Mouse (Mus musculus) heart, embryonic 14.5 days (tissue): ENCODE data around the gene Pla2g4b. TPM values are rescaled to one million over a fixed set of nuclear protein-coding genes. Genes with fewer than 3 reads are reported as not detected.

Experiments used
- ATAC-seq: fragments of 200-750 bp; cut with Nextera tagmentation; 2 replicates; pipeline ENCODE4 v1.8.0; 2017; ENCODE audit warnings: low read depth, moderate TSS enrichment; ENCODE audit not compliant: insufficient number of reproducible peaks, insufficient read depth, low FRiP score
- H3K27ac ChIP-seq, 2 experiments: fragments of 200-500 bp in 1 of 2; fragments of 300-500 bp in 1 of 2; sonication (generic) in 1 of 2; replicated peaks in 1 of 2; 2 replicates each; pipeline ENCODE4 v1.5.1; 2012 to 2014; ENCODE audit warnings: low read depth in 2 of 2, low read length in 2 of 2, control low read depth in 1 of 2, mild to moderate bottlenecking in 1 of 2, mixed read lengths in 1 of 2; ENCODE audit not compliant: control insufficient read depth in 1 of 2, insufficient read depth in 1 of 2
- H3K27me3 ChIP-seq: fragments of 300-500 bp; sonication (generic); 2 replicates; pipeline ENCODE4 v1.6.1; 2014; ENCODE audit warnings: mild to moderate bottlenecking, low read length, control low read depth; ENCODE audit not compliant: control insufficient read depth, insufficient read depth
- H3K36me3 ChIP-seq: fragments of 300-500 bp; sonication (generic); 2 replicates; pipeline ENCODE4 v1.6.1; 2014; ENCODE audit warnings: mild to moderate bottlenecking, control low read depth, low read length, mixed read lengths; ENCODE audit not compliant: control insufficient read depth, insufficient read depth
- H3K4me1 ChIP-seq, 2 experiments: fragments of 200-500 bp in 1 of 2; fragments of 300-500 bp in 1 of 2; sonication (generic) in 1 of 2; 2 replicates each; pipeline ENCODE4 v1.6.1; 2012 to 2014; ENCODE audit warnings: low read length in 2 of 2, control low read depth in 1 of 2, mixed read lengths in 1 of 2; ENCODE audit not compliant: control insufficient read depth in 2 of 2, insufficient read depth in 2 of 2
- H3K4me2 ChIP-seq: fragments of 300-500 bp; sonication (generic); 2 replicates; pipeline ENCODE4 v1.6.1; 2014; ENCODE audit warnings: mild to moderate bottlenecking, low read length
- H3K4me3 ChIP-seq, 2 experiments: fragments of 200-500 bp in 1 of 2; fragments of 300-500 bp in 1 of 2; sonication (generic) in 1 of 2; 2 replicates each; pipeline ENCODE4 v1.5.1; 2012 to 2014; ENCODE audit warnings: low read length in 2 of 2, mild to moderate bottlenecking in 2 of 2, control low read depth in 1 of 2, low read depth in 1 of 2, moderate library complexity in 1 of 2; ENCODE audit not compliant: control insufficient read depth in 1 of 2, insufficient read depth in 1 of 2
- H3K9ac ChIP-seq: fragments of 300-500 bp; sonication (generic); 2 replicates; pipeline ENCODE4 v1.6.1; 2014; ENCODE audit warnings: mild to moderate bottlenecking, low read length
- H3K9me3 ChIP-seq: fragments of 300-500 bp; sonication (generic); 2 replicates; pipeline ENCODE4 v1.6.1; 2016; ENCODE audit warnings: low read length, control low read depth; ENCODE audit not compliant: control insufficient read depth
- WGBS: fragments of 180-500 bp; shearing (Covaris S2); extraction: QIAGEN DNeasy Blood & Tissue Kit; methylation state at CpG from one replicate; pipeline ENCODE4 v1.1.7; 2014; 5-methylcytosine and 5-hydroxymethylcytosine counted together
- polyA plus RNA-seq: library from polyadenylated mRNA; unstranded; fragments of >200 nt; fragmentation: Nextera tagmentation; extraction: Ambion mirVana; gene quantifications from 2 replicates; pipeline ENCODE4 v1.2.1, GENCODE M21; 2014

Gene Pla2g4b
- polyA plus RNA-seq, 1 experiment from 2014 or later, result 0.86 TPM

DNA sequence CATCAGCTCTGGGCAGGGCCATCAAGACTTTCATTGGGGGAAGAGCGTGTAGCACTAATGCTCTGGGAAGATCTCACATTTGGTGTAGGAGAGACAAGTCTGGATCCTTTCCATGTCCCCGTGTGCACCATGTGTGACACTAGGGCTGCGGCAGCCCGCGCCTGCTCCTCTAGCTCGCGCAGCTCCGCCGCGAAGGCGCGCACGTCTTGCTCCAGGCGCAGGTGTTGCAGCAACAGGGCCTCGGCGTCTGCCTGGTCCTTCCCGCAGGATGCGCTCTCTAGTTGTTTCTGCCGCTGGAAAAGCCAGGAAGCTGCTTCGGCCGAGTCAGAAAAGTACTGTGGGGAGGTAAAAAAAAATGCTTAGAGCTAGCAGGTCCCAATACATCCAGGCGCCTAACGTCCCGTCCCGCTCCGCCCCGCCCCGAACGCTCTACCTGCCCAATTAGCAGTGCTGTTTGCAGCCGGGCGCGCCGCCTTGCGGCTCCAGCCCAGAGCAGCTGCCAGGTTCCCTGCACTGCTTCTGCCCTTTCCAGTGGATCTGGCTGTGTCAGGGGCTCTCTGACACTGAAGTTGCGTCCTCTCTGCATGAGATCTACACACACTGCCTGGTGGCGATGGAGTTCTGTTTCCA lies 43.0 kb downstream of the Pla2g4b start:
- H3K9me3 ChIP-seq, result no peaks in the 10 kb centered on the region
- H3K4me1 ChIP-seq, result peaks cover 0 to 10% of the 10 kb centered on the region in 2 experiments; a peak in 2 of 4 replicates
- peak overlapping the region; percentile 44; the same call in 1 of the 2 replicates for H3K9ac ChIP-seq
- peak overlapping the region; percentile 75 for H3K4me2 ChIP-seq
- H3K4me3 ChIP-seq, result peak overlapping the region; percentile 36 to 39
- ATAC-seq, result no peak
- no peaks in the 10 kb centered on the region for H3K36me3 ChIP-seq
- peaks cover 21% of the 10 kb centered on the region for H3K27me3 ChIP-seq
- H3K27ac ChIP-seq, result no peak overlapping the region
- WGBS, result 2% methylated on average over 36 of the region's 36 CpGs

DNA sequence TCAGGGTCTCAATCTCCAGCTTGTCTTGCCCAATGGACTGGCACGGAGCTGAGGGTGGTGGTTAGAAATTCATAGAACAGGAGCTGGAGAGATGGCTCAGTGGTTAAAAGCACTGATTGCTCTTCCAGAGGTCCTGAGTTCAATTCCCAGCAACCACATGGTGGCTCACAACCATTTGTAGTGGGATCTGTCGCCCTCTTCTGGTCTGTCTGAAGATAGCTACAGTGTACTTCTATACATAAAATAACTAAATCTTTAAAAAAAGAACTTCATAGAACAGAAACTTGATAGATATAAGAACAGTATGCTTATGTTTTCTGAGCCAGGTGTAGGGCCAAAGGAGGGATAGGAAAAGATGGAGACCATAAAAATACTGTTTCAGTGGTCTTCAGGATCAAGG lies 49.2 kb downstream of the Pla2g4b start:
- Histone ChIP-seq H3K4me1 (peaks cover 5 to 6% of the 10 kb centered on the region in 2 experiments; a peak in 3 of 4 replicates), H3K4me3 (no peak overlapping the region), H3K36me3 (no peaks in the 10 kb centered on the region), H3K27me3 (peaks cover 5% of the 10 kb centered on the region), H3K9me3 (no peaks in the 10 kb centered on the region), H3K27ac (no peak overlapping the region), H3K4me2 (no peak overlapping the region), H3K9ac (no peak overlapping the region)
- ATAC-seq, result no peak
- WGBS, result 75% methylated on average over 2 of the region's 2 CpGs

- H3K4me2 ChIP-seq, result no peak overlapping the region
- WGBS, result 48% methylated on average over 14 of the region's 14 CpGs
These were observed 51.6 kb downstream of the Pla2g4b start for GRCm38 (mm10) chr2:120084593-120085361.

GRCm38 (mm10) chr2:120086038-120086437 lies 52.8 kb downstream of the Pla2g4b start:
- peaks cover 5 to 9% of the 10 kb centered on the region in 2 experiments; a peak in 3 of 4 replicates for H3K4me1 ChIP-seq
- H3K27me3 ChIP-seq, result no peaks in the 10 kb centered on the region
- H3K4me3 ChIP-seq, result no peak overlapping the region
- H3K4me2 ChIP-seq, result no peak overlapping the region
- H3K9me3 ChIP-seq, result no peaks in the 10 kb centered on the region
- 76% methylated on average over 3 of the region's 3 CpGs for WGBS
- ATAC-seq, result no peak
- H3K9ac ChIP-seq, result no peak overlapping the region
- no peak overlapping the region for H3K27ac ChIP-seq
- H3K36me3 ChIP-seq, result peaks cover 33% of the 10 kb centered on the region

More at GRCm38 (mm10) chr2:120084593-120085361, 51.6 kb downstream of the Pla2g4b start:
- Histone ChIP-seq H3K27me3 (no peaks in the 10 kb centered on the region), H3K9ac (peak overlapping the region; percentile 38; the same call in 1 of the 2 replicates), H3K9me3 (no peaks in the 10 kb centered on the region), H3K4me3 (no peak overlapping the region), H3K36me3 (peaks cover 21% of the 10 kb centered on the region), H3K27ac (no peak overlapping the region), H3K4me1 (peaks cover 5 to 6% of the 10 kb centered on the region in 2 experiments; a peak in 3 of 4 replicates)
- no peak; the same call in 1 of the 2 replicates for ATAC-seq

GRCm38 (mm10) chr2:120087391-120087790 lies 54.2 kb downstream of the Pla2g4b start:
- no peak overlapping the region for H3K4me3 ChIP-seq
- no peak overlapping the region for H3K27ac ChIP-seq
- peaks cover 45% of the 10 kb centered on the region for H3K36me3 ChIP-seq
- ATAC-seq, result no peak
- peaks cover 8 to 11% of the 10 kb centered on the region in 2 experiments; a peak in 3 of 4 replicates for H3K4me1 ChIP-seq
- no peaks in the 10 kb centered on the region for H3K27me3 ChIP-seq
- no peaks in the 10 kb centered on the region for H3K9me3 ChIP-seq
- 85% methylated on average over 3 of the region's 3 CpGs for WGBS
- H3K9ac ChIP-seq, result no peak overlapping the region
- H3K4me2 ChIP-seq, result no peak overlapping the region

GRCm38 (mm10) chr2:120087897-120088296 lies 54.7 kb downstream of the Pla2g4b start:
- peaks cover 8 to 11% of the 10 kb centered on the region in 2 experiments; a peak in 3 of 4 replicates for H3K4me1 ChIP-seq
- no peak overlapping the region for H3K27ac ChIP-seq
- no peak overlapping the region for H3K4me3 ChIP-seq
- no peak overlapping the region for H3K9ac ChIP-seq
- no peaks in the 10 kb centered on the region for H3K27me3 ChIP-seq
- no peak for ATAC-seq
- no peaks in the 10 kb centered on the region for H3K9me3 ChIP-seq
- H3K36me3 ChIP-seq, result peaks cover 50% of the 10 kb centered on the region
- H3K4me2 ChIP-seq, result no peak overlapping the region
- WGBS, result 83% methylated on average over 2 of the region's 2 CpGs

- Histone ChIP-seq H3K4me1 (peaks cover 11 to 14% of the 10 kb centered on the region in 2 experiments), H3K4me3 (no peak overlapping the region), H3K27me3 (no peaks in the 10 kb centered on the region), H3K27ac (no peak overlapping the region), H3K36me3 (peaks cover 61% of the 10 kb centered on the region), H3K4me2 (no peak overlapping the region), H3K9ac (no peak overlapping the region; the same call in 1 of the 2 replicates), H3K9me3 (no peaks in the 10 kb centered on the region)
- 68% methylated on average over 17 of the region's 17 CpGs for whole genome bisulfite sequencing
- ATAC-seq, result no peak
These were observed 57.8 kb downstream of the Pla2g4b start for GRCm38 (mm10) chr2:120090979-120091378.
